Mouse (Mus musculus) gastrocnemius, postnatal 25 days (tissue): ENCODE data around the gene Gnai3. TPM values are rescaled to one million over a fixed set of nuclear protein-coding genes. Genes with fewer than 3 reads are reported as not detected.

ENCODE experiments used
- DNase-seq: peaks from one replicate; pipeline ENCODE4 v3.0.0; 2022
- total RNA-seq, 2 experiments: library from RNA; stranded (reverse); gene quantifications; 1 replicate in 1 of 2; 2 replicates in 1 of 2; pipeline ENCODE4 v1.2.3; 2021

The Gnai3 gene
- total RNA-seq, 2 experiments from 2014 or later, result 11.4 to 11.7 TPM

DNA sequence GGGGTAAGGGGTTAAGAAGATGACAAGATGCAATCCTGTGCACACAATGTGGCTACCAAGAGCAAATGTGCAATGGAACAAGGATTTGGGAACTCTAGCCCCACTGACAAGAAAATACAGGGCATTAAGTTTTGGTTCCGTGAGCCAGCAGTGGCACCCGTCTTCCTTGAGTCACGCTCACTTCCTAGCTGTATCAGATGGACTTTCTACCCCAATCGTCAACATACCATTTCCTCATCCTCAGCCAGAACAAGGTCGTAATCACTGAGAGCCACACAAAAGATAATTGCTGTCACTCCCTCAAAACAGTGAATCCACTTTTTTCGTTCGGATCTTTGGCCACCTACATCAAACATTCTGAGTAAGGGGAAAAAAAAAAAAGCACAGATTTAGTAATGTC, 33.7 kb downstream of the Gnai3 start:
- no peak for DNase-seq

DNA sequence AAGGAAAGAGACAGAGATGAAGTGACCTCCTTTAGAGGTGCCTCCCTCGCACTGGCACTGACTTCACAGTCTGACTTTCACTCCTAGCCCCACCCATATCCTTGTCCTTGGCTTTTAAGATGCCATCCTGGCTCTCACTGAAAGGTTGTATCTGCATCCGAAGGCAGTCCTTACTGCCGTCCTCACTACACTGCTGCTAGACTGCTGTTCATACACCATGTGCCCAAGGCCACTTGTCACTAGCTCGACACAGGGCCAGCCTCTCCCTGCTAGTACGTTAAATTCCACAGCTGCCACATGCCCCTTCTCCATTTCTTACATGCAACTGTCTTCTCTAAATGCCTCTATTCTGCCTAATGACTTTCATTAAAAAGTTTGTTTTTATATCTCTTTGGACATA, 34.6 kb downstream of the Gnai3 start:
- DNase-seq, result no peak

DNA sequence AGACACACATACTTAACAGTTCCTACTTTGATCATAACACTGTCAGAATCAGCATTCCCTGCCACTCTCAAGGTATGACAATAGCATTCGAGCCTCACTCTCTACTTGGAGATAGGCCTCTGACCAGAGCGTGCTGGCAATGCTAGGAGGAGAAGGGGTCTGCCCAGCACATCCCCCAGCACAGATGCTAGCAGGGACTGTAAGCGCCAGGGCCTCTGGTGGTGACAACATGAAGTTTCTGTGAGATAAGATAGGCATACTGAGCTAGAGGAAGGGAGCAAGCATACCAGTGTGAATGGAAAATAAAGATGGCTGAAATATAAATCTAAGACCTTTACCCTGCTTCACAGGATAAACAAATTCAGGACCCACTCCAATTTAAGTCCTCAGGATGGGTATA, 40.7 kb downstream of the Gnai3 start:
- no peak for DNase-seq

DNA sequence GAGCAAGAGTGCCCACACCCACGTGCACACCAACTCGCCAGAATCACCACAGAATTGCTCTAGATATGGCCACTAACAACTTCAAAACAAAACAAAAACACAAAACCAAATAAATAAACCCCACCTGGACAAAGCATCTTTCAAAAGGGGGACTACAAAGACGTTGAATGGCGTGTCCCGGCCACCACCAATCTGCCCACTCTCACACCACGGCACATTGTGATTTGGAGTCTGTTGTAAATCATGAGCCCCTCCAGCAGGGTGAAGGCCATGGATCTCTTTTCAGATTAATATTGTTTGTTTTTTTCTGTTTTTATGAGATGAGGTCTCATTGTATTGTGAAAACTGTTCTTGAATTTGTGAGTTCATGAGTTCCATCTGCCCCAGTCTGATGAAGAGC, 43.9 kb downstream of the Gnai3 start:
- no peak for DNase-seq

DNA sequence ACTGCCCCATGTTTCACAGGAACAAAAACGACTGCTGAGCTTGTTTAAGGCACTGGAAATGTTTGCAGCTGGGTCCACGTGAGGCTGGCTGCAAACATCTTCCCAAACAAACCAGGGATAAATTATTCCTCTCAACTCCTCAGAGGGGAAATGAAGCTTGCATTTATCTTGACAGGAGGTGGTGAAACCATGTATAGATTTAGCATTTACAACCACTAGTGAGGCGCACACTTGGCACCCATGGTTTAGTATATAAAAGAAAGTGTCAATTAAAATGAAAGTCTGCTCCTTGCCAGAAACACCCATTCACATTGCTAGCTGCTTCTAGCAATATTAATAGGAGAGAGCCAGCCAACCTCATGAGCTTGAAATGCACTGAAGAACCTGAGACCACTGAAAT, 44.4 kb downstream of the Gnai3 start:
- no peak for DNase-seq

DNA sequence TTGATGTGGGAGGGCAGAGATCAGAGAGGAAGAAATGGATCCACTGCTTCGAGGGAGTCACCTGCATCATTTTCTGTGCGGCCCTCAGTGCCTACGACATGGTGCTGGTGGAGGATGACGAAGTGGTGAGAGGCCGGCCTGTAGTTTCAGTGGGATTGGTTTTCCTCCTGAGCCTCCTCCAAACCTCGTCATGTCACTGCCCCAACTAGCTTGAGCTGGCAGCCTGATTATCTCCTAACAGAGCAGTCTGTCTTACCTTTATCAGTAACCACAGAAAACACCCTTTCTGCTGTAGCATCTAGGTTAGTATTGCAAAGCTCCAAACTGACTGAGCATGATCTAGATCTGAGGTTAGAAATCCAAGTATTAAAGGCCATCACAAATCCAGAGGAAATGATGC, 47.6 kb downstream of the Gnai3 start:
- no peak for DNase-seq

DNA sequence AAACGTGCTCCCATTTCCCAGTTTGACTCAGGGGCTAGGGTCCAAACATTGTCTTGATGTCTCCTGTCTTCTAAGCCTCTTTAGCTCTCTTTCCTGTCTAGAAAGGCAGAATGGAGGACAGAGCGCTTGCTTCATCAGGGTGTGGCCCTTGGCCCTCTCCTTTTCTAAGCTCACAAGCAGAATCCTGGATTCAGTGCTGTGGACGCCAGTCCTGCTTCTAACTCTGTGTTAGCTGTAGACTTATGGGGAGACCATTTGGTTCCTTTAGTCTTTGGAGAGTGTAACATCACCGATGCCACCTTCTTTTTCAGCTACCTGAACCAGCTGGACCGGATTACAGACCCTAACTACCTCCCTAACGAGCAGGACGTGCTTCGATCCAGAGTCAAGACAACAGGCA, 48.3 kb downstream of the Gnai3 start:
- no peak for DNase-seq

DNA sequence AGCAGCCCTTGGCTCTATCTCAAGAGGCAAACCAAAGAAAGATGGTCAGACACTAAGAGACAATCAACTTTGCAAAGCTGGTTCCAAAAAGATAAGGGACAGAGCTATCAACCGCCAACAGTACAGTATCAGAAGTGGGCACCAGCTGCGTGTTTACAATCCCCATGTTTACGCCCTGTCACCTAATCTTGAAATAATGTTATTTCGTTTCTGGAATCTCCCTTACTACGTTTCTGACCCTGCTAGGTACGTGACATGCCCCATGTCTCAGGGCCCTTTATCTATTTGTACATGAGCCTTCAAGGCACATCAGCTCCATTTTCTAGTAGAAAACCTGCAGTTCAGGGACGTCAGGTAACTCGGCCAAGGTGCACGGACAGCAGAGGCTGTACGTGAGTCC, 49.2 kb downstream of the Gnai3 start:
- no peak for DNase-seq

DNA sequence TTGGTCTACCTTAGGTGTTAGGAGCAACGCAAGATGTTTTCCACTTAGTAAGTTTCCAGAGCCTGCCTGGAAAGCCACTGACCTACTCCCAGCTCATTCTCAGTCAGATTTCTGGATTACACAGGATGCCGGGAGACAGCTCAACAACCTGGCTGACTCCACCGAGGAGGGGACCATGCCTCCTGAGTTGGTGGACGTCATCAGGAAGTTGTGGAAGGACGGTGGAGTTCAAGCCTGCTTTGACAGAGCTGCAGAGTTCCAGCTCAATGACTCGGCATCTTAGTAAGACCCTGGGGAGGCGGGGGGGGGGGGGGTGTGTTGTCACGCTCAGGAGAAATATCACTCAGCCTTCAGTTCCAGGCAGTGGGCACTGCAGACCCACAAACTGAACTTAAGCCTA, 49.7 kb downstream of the Gnai3 start:
- no peak for DNase-seq

DNA sequence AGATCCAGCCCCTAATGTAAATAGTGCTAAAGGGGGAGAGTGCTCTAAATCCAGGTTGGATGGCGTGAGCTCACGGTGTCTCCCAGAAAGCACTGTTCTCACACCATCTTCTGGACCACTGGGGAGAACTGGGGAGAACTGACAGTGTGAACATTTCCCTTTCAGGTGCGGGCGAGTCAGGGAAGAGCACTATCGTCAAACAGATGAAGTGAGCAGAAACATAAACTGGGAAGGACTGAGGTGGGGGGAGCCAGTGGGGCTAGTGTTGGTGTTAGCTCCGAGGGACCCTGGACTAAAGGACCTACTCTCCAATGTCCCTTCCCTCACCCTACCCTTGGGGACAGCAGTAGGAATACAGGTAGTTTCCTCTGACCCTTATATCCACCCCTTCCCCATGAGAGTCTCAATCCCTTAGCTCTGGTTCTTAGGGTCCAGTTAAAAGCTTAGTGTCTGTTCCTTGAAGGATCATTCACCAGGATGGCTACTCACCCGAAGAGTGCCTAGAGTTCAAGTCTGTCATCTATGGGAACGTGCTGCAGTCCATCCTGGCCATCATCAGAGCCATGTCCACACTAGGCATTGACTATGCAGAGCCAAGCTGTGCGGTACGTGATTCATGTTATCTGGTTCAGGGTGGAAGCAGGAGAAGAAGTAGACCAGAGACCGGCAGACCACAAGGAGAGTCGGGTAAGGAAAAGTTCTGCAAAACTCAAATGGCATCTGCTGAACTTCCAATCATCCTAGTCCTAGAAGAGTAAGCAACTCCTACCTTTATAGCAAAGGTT, 50.8 kb downstream of the Gnai3 start:
- DNase-seq, result no peak

DNA sequence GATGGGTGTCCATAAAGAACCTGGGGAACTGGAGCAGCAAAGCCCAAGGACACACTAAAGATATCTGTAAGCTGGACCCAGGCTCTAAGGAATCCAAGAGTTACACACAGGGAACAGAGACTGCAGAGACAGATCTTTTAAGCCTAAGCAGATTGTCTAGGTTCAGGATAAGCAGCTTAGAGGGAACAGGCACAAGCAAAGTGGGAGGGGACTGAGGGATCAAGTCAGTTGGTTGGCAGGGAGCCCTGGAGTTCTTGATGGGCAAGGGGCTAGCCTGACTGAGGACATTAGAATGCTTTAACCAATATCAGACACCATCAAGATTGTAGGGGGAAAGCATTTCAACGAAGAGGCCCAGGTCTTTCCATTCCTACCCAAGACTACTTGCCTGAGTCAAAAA, 51.8 kb downstream of the Gnai3 start:
- DNase-seq, result no peak

DNA sequence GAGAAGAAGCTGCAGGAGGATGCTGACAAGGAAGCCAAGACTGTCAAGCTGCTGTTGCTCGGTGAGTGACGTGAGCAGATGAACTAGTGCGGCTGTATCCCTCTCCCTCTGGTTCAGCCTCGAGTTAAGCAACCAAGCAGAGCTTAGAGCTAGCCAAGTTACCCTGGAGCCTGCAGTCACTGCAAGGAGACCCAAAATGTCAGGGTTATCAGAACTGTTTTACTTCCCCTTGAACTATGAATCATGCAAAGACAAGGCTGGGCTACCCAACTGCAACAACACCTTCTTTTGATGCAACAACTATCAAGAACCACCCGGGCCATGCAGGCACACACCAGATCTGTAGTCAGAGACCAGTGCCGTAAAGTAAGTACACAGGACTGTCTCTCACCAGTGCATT, 52.6 kb downstream of the Gnai3 start:
- no peak for DNase-seq

DNA sequence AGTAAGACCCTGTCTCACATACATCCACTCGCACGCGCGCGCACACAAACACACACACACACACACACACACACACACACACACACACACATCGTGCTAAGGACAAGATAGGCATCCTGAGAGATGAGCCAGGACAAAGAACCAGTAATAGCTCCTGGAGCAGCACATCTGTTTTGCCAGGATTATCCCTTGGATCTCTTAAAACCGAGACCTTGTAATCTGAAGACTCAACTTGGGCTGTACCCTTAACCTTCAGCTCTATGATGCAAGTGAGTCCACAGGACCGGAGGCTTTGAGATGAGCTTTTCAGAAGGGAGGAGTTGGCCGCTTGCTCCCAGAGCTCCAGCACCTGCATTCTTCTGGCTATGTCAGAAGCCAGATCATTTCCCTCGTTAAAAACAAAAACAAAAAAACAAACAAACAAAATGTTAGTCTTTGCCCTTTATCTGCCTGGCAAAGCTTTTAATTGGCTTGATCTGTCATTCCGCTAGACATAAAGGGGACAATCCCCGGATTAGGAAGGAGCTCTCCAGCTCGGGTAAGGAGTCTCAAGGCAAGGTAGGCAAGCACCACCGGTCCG, 53.3 kb downstream of the Gnai3 start, which contains the start of gene Gnat2:
Gnat2 (plus strand) TSS at position 254 of the 580 bp plus-strand sequence.
- DNase-seq, result no peak

DNA sequence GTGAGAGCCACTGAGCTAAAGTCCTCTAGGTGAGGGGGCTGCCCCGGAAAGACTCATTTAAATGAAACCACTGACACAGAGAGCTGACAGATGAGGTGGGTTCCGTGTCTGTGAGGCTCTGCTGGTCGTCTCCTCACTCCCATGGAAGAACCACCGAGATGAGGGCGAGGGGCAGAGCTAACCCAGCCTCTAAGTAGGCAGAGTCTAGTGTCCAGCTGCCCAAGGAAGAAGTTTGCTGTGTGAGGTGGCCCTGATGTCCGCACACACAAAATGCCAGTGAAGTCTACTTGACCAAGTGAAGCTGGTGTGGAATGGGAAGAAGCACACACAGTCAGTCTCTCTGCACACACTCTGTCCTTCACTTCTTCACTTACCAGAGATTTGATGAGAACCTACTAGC, 53.9 kb downstream of the Gnai3 start:
- no peak for DNase-seq

DNA sequence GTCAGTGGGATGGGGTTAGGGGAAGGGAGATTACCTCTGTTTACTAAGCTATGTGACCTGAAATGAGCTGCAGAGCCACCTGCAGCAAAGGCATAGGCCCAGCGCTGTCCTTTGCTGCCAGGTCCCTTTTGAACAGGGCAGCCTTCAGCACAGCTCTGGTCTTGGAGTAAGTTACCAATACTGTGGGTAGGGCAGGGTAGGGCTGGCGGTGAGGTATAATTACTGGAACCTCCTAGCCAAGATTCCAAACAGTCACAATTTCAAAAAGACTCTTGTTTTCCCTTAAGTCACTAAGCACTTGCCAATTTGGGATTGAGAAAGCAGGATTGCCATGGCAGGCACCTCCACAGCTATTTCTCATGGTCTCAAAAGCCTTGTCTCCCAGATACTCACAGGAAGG, 55.4 kb downstream of the Gnai3 start:
- no peak for DNase-seq

DNA sequence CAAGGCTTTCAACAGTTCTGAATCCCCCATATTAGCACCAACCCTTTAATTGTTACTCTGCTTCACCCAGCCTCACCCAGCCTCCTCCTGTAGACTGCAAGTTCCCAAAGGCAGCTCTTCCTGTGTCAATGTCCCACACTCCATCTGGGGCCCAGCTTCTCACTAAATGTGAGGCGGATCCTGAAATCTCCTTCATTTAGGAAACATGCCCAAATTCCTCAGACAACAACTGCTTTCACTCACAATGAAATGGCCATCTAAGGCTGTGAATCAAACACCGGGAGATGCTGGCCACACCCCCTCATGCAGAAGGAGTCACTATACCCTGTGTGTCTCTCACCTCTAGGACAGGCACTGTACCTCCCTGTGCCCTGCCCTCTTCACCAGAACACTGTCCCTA, 56.0 kb downstream of the Gnai3 start:
- no peak for DNase-seq

DNA sequence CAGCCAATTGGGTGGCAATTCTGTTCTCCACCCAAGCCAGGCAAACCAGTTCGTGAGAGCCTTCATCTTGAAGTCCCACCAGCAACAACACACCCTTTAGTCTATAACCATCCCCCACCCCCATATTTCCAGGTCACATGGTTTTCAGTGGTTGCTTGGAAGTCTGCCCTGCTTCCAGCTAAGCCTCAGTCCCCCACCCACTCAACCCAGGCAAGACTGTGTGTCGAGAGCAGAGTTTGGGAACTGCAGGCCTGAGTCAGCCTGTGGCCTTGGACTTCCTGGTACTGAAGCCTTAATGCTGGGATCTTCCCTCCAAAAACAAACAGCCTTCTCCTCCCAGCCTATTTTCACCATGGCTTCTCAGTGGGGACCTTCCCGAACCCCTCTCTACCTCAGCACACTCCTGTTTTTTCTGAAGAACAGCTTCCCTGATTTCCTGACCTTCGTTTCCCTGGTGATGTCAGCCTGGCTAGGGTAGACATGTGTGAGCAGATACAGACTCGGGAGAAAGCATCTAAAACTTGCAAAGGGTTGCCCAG, 57.0 kb downstream of the Gnai3 start:
- no peak for DNase-seq

DNA sequence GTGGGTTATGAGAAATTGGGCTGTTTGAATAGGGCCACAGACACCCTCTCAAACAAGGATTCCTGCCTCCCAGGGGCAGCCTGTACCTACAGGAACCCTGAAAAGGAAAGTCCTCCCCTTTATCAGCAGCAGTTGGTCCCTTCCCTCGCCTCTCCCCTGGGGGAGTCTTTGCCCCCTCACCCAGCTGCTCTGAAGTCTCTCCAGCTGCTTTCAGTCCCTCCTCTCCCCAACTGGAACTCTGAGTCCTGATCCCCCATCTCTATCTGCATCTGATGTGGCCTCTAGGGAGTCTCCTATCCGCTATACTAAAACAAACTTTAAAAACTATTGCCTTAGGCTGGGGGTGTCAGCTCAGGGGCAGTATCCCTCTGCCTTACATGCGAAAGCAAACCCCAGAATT, 58.6 kb downstream of the Gnai3 start:
- DNase-seq, result no peak

DNA sequence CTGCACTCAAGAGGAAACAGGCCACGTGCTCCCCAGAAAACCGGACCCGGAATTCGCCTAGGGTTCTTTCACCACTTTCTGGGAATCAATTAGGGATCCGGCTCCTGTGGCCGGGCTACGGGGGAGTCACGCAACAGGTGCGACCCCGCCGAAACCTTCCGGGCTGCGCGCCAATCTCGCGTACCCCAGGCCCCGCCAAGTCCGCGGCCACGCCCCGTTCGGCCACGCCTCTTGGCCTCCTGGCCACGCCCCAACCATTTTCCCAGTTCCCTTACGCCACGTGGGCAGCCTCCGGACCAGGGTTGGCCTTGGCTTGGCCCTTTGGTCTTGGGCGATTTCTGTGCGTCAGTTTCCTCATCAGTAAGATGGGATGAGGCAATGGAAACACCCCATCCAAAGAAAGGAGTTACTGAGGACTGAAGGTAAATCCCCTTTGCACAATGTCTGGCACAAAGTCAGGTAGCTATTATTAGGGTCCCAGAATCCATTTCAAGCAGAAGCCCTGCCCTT, 59.4 kb downstream of the Gnai3 start, which contains the start of gene Ampd2:
Ampd2 (minus strand) TSS at position 182 of the 510 bp plus-strand sequence.
- DNase-seq, result peak; percentile 74

DNA sequence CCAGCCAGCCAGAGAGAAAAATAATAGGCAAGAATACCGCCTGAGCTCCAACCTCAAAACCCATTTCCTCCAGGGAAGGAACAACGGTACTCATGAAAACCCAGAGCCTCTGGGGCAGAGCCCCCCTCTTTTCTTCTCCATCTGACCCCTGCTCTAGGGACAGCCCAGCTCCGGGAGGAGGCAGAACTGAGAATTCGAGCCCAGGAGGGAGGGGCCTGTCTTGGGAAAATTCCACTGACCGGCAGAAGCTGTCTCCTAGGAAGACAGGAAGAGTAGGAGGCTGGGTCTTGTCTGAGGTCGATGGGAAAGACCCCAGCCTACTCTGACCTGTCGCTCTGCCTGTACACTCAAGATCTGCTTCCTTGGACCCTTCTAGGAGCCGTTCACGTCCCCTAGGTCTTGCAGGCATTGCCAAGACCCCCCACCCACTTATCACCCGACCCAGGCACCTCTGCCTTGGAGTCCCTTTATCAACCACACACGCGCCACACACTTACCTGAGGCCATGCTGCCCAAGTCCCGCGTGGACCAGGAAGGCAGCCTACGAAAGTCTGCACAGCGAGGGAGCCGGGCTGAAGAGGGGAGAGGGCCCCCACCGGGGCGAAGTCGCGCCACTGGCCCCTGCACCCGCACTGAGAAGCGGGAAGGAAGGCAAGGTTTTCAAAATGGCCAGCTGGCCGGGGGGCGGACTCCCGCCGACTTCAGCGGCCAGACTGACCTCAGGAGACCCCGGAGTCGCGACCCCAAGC, 60.1 kb downstream of the Gnai3 start:
- DNase-seq, result peak; percentile 90

DNA sequence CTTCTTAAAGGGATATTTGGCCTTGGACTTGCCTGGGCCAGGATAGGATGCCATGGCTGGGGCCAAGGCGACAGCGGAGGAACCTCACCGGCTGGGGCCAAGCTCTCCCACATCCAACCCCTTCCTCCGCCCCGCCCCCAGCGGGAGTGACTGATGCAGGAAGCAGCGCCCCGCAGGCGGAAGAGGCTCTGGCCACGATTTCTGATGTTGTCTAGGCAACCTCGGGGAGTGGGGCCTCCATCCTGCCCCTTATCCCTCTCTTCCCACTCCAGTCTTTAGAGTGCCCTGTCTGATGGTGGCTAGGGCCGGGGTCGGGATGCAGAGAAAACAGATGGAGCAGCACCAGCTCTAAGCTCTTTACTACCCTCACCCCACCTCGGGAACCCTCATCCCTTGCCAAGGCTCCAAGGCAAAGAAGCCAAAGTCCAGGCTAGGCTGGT, 60.6 kb downstream of the Gnai3 start:
- DNase-seq, result peak; percentile 93

DNA sequence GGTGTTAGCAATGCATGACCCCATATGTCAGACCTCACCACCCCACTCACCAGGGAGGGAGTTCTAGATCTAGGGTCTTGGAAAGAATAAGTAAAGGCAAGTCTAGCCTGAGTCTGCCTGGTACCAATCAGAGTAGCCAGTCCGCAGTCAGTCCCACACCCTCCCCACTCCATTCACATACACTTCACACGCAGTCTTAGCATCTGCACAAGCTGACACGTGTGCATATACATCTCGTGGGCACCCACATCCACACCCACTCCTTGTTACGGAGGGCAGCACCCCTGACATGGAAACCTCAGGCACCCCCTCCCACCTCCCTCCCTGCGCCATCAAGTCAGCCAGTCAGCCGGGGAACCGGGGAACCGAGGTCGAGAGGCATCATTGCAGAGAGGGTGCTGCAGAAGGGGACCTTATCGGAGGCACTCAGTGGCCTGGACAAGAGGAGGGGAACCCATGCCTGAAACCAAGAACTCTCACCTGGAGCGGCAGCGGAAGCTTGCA, 61.1 kb downstream of the Gnai3 start:
- DNase-seq, result no peak
